Mouse (Mus musculus): ENCODE measurements around the gene Wbp2nl.

DNA sequence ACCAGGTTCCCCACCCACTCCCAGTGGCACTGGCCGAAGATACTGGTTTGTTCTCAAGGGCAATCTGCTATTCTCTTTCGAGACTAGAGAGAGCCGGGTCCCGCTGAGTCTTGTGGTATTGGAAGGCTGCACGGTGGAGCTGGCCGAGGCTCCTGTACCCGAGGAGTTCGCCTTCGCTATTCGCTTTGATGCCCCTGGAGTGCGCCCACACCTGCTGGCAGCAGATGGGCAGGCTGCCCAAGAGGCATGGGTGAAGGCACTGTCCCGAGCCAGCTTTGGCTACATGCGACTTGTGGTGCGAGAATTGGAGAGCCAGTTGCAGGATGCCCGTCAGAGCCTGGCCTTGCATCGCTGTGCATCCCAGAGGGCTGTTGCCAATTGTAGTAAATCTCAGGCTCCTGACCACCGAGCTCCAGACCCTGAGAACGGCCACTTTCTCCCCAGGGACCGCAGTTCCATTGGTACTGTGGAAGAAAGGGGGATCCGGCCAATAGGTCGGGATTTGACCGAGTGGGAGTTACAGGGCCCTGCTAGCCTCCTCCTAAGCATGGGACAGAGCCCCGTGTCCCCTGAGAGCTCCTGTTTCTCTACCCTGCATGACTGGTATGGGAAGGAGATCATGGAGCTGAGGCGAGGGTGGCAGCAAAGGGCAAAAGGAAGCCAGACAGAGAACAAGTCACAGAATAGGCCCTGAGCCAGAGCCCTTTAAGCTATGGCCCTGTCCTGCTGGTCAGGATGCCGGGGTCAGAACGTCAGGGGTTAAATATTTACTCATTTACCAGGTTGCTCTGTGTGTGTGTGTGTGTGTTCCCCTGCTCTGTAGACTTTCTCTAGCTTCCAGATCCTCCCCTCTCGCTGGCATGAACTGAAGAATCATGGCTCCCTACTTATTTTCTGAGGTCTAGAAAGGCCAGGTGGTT is 44.9 kb downstream of the Wbp2nl start:
- TF ChIP-seq EP300 (IDR thresholded peaks at IDR 0.05; ENCODE audit: insufficient read depth, low read depth, low read length) (no peak), CTCF (IDR thresholded peaks at IDR 0.05; ENCODE audit: low read depth, low read length) (no peak), POLR2A (IDR thresholded peaks at IDR 0.05; ENCODE audit: insufficient read depth, low read length) (no peak)

Measured in ES-Bruce4 (cell line).